In genomic region chr14:8038150-8038549, GRCm38 (mm10) we compare ENCODE assay signal across 20 mouse cellular contexts. TPM values are rescaled to one million over a fixed set of nuclear protein-coding genes. Genes with fewer than 3 reads are reported as not detected.
"Had no signal": no experiment of that assay in that cellular context is flagged by ENCODE, and none has a peak within 500 bp of the region (broad histone marks: within the 10 kb centered on the region; RNA-seq: fewer than 3 reads in every experiment).

No protein-coding gene starts in this region.

- DNase-seq: kidney, adult 2 months; kidney, postnatal 14 days; layer of hippocampus, adult 9-11 months; layer of hippocampus, postnatal 36 days; left cerebral cortex, postnatal 4 days; lung, postnatal 4 days; retina, postnatal 1 day; right cerebral cortex, postnatal 4 days; spleen, adult 18-20 months had no signal

- H3K36me3 ChIP-seq: liver, embryonic 15.5 days; midbrain, embryonic 12.5 days; stomach, embryonic 15.5 days had no signal

- ATAC-seq: midbrain, embryonic 16.5 days had no signal

- H3K4me1 ChIP-seq: kidney, embryonic 15.5 days; limb, embryonic 13.5 days; liver, embryonic 15.5 days; midbrain, embryonic 12.5 days; neural tube, embryonic 13.5 days; stomach, embryonic 15.5 days had no signal

- H3K27me3 ChIP-seq: kidney, embryonic 15.5 days; limb, embryonic 13.5 days; liver, embryonic 15.5 days; midbrain, embryonic 12.5 days; neural tube, embryonic 13.5 days; stomach, embryonic 15.5 days had no signal

- H3K9me3 ChIP-seq: kidney, embryonic 15.5 days; limb, embryonic 13.5 days; liver, embryonic 15.5 days; megakaryocyte, embryonic 14.5 days; midbrain, embryonic 12.5 days; neural tube, embryonic 13.5 days; stomach, embryonic 15.5 days had no signal

- H3K4me2 ChIP-seq: kidney, embryonic 15.5 days; limb, embryonic 13.5 days; liver, embryonic 11.5 days; liver, embryonic 15.5 days; lung, embryonic 14.5 days; midbrain, embryonic 12.5 days; neural tube, embryonic 13.5 days; stomach, embryonic 15.5 days had no signal

- H3K9ac ChIP-seq: kidney, embryonic 15.5 days; limb, embryonic 13.5 days; liver, embryonic 15.5 days; lung, embryonic 14.5 days; midbrain, embryonic 12.5 days; neural tube, embryonic 13.5 days; stomach, embryonic 15.5 days had no signal

- H3K27ac ChIP-seq: kidney, embryonic 15.5 days; limb, embryonic 13.5 days; liver, embryonic 15.5 days; midbrain, embryonic 12.5 days; neural tube, embryonic 13.5 days; stomach, embryonic 15.5 days had no signal

- H3K4me3 ChIP-seq: kidney, embryonic 15.5 days; limb, embryonic 13.5 days; liver, embryonic 15.5 days; megakaryocyte, embryonic 14.5 days; midbrain, embryonic 12.5 days; neural tube, embryonic 13.5 days; stomach, embryonic 15.5 days had no signal

RNA-seq across cellular contexts. Expression of gene Dnase1l3, which starts 43.8 kb away (rescaled TPM):
- total RNA-seq: layer of hippocampus, postnatal 36 days; left cerebral cortex, postnatal 10 days had no signal
